Mouse (Mus musculus): ENCODE measurements around the gene Nr4a1.

DNA sequence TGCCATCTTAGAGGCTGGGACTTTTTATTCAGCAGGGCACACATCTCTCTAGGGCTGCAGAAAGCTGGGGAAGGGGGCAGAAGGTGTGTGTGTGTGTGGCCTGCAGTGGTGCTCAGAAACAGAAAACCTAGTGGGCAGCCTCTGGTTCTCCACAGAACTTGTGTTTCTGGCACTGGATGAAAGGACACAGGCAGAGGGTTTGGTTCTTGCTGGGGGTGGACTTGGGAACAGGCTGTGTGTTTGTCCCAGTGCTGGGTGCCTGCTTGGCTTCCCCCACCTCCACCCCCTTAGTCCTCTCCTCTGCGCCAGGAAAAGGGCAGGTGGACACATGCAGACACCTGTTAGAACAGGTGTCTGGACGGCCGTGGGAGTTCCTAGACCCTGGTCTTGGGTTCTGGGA, 17.0 kb downstream of the Nr4a1 start:
- TF ChIP-seq CTCF (IDR thresholded peaks at IDR 0.05; ENCODE audit: insufficient read depth, low read depth, low read length) (peak; percentile 12; the same call in 1 of the 2 replicates), POLR2A (IDR thresholded peaks at IDR 0.05; ENCODE audit: insufficient read depth, low read depth, low read length) (no peak)

Measured in olfactory bulb, adult 2 months (tissue).